Mouse (Mus musculus): ENCODE measurements around the gene P4ha2. TPM values are rescaled to one million over a fixed set of nuclear protein-coding genes. Genes with fewer than 3 reads are reported as not detected.
"Not testable (repeated sequence)": the region's sequence is repeated elsewhere in the genome, so short reads cannot be mapped to it uniquely, and the experiment has no call there.

The P4ha2 gene
- polyA plus RNA-seq, 1 experiment from 2014 or later, result 10.3 TPM

DNA sequence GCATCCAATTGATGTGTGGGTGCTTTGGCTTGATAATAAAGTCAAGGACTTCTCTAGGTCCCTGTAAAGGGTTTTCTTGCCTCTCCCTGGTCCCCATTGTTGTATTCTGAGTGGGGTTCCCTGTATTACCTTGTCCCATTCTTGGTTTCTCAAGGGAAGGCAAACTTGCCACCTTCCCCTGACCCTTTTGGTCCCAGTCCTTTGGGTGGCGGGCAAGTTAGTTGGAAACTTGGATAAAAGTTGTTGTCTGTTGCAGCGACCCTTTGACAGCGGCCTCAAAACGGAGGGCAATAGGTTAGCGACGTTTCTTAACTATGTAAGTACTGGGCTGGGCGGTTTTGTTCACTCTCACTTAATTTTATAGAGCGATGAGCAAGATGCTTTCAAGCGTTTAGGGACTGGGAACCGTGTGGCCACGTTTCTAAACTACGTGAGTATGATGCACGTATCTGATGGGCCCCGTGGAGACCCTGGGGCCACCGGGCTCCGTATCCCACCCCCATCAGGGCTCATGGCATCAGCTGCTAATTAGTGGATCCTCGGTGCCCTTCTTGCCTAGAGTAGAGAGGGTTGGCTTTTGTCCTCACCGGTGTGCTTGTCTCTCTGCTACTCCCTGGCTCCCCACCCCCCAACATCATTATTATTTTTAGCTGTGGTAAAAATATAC is 26.2 kb downstream of the P4ha2 start:
- no peak for ATAC-seq
- Histone ChIP-seq H3K4me2 (no peak overlapping the region), H3K27ac (no peak overlapping the region)

DNA sequence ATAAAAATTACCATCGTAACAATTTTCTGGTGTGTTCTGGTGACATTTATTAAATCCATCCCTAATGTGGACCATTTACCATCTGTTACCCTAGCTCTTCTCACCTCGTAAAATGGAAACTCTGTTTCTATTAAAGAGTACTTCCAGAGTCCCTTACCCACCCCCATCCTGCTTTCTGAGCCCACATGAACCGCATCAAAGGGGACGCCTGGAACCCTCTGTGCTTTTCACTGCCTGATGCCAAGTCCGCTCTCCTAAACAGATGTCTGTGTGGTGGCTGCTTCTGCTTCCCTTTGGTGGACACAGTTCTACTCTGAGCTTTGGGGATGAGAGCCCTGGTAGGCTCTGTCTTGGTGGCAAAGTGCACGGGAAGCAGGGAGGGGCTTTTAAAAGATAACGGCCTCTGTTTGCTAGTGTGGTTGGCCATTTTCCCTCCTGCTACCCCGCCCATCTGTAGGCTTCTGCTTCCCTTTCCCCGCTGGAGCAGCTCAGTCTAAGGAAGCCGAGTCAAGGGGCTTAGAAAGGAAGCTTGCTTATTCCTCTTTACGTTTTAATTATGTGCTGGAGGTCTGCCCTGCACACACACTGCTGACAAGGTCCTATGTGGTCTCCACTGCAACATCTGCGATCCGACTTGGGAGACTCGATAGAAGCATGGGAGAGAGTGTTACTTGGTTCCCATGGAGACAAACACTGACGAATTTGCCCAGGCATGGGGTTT is 26.9 kb downstream of the P4ha2 start:
- ATAC-seq, result peak; percentile 67
- H3K4me3 ChIP-seq, result peak overlapping the region; percentile 40
- H3K4me2 ChIP-seq, result peak overlapping the region; percentile 65

More for the DNA sequence above, 26.2 kb downstream of the P4ha2 start:
- Histone ChIP-seq H3K9me3 (replicated peaks) (no peaks in the 10 kb centered on the region), H3K27me3 (replicated peaks) (no peaks in the 10 kb centered on the region), H3K4me3 (no peak overlapping the region), H3K4me1 (peaks cover 26% of the 10 kb centered on the region), H3K9ac (no peak overlapping the region), H3K36me3 (no peaks in the 10 kb centered on the region)
- 83% methylated on average over 18 of the region's 18 CpGs for WGBS (ENCODE audit: insufficient replicate concordance)

DNA sequence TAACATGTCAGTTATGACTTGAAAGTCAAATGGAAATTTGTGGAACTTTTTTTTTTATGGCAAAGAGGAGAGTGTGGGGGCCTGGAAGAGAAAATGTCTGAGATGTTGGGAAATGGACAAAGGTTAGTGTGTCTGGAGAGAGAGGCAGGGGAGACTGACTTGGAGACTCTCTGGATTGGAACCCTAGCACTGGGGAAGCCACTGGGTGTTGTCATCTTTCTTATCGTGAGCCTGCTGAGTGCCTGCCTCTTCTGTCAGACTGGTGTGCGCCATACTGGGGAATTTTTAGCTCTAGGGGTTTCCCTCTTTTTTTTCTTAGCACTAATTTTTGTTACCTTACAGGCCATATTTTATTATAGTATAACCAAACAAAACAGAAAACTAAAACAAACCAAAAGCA is 27.5 kb downstream of the P4ha2 start:
- Histone ChIP-seq H3K9me3 (replicated peaks) (no peaks in the 10 kb centered on the region), H3K9ac (no peak overlapping the region), H3K27me3 (replicated peaks) (no peaks in the 10 kb centered on the region), H3K27ac (peak overlapping the region; percentile 55; the same call in 1 of the 2 replicates), H3K4me2 (peak overlapping the region; percentile 65), H3K36me3 (no peaks in the 10 kb centered on the region), H3K4me3 (peak overlapping the region; percentile 40), H3K4me1 (peaks cover 26% of the 10 kb centered on the region)
- WGBS (ENCODE audit: insufficient replicate concordance), result 22% methylated on average over 2 of the region's 2 CpGs
- peak; percentile 58; the same call in 1 of the 2 replicates for ATAC-seq

More for the DNA sequence above, 26.9 kb downstream of the P4ha2 start:
- no peaks in the 10 kb centered on the region for H3K9me3 ChIP-seq (replicated peaks)
- no peaks in the 10 kb centered on the region for H3K36me3 ChIP-seq
- peak overlapping the region; percentile 55; the same call in 1 of the 2 replicates for H3K27ac ChIP-seq
- no peaks in the 10 kb centered on the region for H3K27me3 ChIP-seq (replicated peaks)
- peaks cover 26% of the 10 kb centered on the region for H3K4me1 ChIP-seq
- peak overlapping the region; percentile 53; the same call in 1 of the 2 replicates for H3K9ac ChIP-seq
- WGBS (ENCODE audit: insufficient replicate concordance), result 22% methylated on average over 15 of the region's 15 CpGs

DNA sequence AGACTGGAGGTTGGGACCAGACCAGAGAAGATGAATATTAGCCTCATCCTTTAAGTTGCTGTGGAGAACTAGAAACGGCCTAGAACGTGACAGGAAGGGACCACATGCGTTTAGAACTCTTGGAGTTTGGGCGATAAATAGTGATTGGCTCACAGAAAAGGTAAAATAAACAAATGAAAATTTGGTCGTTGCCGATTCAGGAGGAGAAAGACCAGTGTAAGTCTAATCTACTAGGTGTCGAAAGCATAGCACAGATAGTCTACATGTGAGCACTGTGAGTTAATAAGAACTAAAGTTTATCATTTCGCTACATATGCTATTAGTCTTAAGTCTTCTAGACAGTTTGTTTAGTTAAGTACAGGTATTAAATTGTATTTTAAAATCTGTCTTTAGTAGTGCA is 30.1 kb downstream of the P4ha2 start:
- H3K9me3 ChIP-seq (replicated peaks), result no peaks in the 10 kb centered on the region
- no peak for ATAC-seq
- 77% methylated on average over 8 of the region's 8 CpGs for WGBS (ENCODE audit: insufficient replicate concordance)
- no peak overlapping the region for H3K27ac ChIP-seq
- H3K4me3 ChIP-seq, result no peak overlapping the region
- H3K4me2 ChIP-seq, result no peak overlapping the region
- H3K4me1 ChIP-seq, result peaks cover 30% of the 10 kb centered on the region
- no peak overlapping the region for H3K9ac ChIP-seq
- no peaks in the 10 kb centered on the region for H3K36me3 ChIP-seq
- no peaks in the 10 kb centered on the region for H3K27me3 ChIP-seq (replicated peaks)

DNA sequence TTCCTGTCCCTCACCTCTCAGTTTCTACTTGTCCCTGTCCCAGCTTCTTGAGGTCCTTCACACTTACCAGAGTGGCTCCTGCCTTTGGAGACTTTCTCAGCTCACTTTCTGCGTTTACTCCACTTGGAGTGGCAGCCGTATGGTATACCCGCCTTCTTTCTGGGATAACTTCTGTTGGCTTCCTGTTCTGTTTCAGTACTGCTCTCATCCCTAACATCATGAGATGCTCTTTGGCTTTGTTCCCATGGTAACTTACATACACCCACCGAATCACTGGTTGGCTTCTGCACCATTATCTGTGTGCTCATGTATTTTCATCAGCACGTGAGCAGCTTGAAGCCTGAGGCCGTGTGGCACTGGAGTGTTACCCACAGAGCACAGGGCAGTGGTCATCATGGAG is 30.8 kb downstream of the P4ha2 start:
- Histone ChIP-seq H3K36me3 (no peaks in the 10 kb centered on the region), H3K4me2 (no peak overlapping the region), H3K27ac (no peak overlapping the region), H3K4me3 (no peak overlapping the region), H3K9me3 (replicated peaks) (no peaks in the 10 kb centered on the region), H3K27me3 (replicated peaks) (no peaks in the 10 kb centered on the region), H3K9ac (no peak overlapping the region), H3K4me1 (peaks cover 33% of the 10 kb centered on the region)
- ATAC-seq, result no peak
- WGBS (ENCODE audit: insufficient replicate concordance), result 81% methylated on average over 6 of the region's 6 CpGs

DNA sequence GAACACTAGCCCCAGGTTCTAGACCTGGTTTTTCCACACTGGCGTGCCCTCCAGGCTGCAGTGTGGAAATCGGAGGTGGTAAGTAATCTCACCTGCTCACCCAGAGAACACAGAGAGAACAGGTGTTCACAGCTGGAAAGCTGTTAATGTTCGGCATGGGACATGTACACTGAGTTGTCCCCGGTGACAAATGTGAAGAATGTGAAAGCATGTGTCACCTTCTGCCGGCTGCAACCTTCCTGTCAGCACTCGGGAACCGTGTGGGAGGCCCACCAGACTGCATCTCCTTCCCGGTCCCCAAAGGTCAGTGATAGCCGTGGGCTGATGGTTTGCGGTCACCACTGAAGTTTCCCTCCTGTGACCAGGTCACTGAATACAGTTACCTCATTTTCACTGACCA is 32.4 kb downstream of the P4ha2 start:
- ATAC-seq, result no peak
- H3K9ac ChIP-seq, result no peak overlapping the region
- WGBS (ENCODE audit: insufficient replicate concordance), result 71% methylated on average over 10 of the region's 10 CpGs
- H3K27me3 ChIP-seq (replicated peaks), result no peaks in the 10 kb centered on the region
- H3K4me1 ChIP-seq, result peaks cover 20% of the 10 kb centered on the region
- H3K27ac ChIP-seq, result no peak overlapping the region
- no peaks in the 10 kb centered on the region for H3K36me3 ChIP-seq
- no peak overlapping the region for H3K4me2 ChIP-seq
- no peaks in the 10 kb centered on the region for H3K9me3 ChIP-seq (replicated peaks)
- no peak overlapping the region for H3K4me3 ChIP-seq

DNA sequence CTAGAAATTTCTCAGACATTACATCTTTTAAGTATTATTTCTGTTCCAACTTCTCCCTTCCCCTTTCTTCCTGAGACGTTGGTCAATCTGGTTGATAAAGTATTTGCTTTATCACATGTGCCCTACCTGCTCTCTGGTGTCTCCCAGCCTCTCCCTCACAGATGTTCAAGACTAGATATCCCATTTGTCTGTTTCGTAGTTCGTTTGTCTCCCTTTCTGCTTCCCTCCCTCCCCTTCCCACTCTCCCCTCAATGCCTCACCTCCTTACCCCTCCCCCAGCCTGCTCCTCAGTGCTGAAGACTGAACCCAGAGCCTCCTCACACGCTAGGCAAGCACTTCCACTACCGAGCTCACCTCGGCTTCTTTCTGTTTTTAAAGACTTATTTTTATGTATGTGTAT is 35.0 kb downstream of the P4ha2 start:
- 0 out of 2 replicates have a peak overlapping the region, but pooled peaks have one; percentile 2 for H3K4me2 ChIP-seq
- no peak overlapping the region for H3K27ac ChIP-seq
- H3K9me3 ChIP-seq (replicated peaks), result no peaks in the 10 kb centered on the region
- peak; percentile 73 for ATAC-seq
- no peak overlapping the region for H3K4me3 ChIP-seq
- WGBS (ENCODE audit: insufficient replicate concordance), result 31% methylated on average over 6 of the region's 6 CpGs
- H3K27me3 ChIP-seq (replicated peaks), result no peaks in the 10 kb centered on the region
- H3K9ac ChIP-seq, result no peak overlapping the region
- no peaks in the 10 kb centered on the region for H3K36me3 ChIP-seq
- H3K4me1 ChIP-seq, result peaks cover 14% of the 10 kb centered on the region

DNA sequence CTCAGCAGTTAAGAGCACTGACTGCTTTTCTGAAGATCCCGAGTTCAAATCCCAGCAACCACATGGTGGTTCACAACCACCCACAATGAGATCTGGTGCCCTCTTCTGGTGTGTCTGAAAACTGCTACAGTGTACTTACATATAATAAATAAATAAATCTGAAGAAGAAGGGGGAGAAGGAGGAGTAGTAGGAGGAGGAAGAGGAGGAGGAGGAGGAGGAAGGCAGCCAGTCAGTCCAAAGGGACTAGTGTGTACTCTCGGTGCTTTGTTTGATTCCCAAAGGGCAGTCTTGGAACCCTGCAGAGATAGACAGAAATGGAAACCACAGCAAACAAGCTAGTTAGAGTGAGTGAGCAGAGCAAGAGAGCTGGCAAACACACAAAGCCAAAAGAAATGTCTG is 40.3 kb downstream of the P4ha2 start:
- not testable (repeated sequence) for ATAC-seq

DNA sequence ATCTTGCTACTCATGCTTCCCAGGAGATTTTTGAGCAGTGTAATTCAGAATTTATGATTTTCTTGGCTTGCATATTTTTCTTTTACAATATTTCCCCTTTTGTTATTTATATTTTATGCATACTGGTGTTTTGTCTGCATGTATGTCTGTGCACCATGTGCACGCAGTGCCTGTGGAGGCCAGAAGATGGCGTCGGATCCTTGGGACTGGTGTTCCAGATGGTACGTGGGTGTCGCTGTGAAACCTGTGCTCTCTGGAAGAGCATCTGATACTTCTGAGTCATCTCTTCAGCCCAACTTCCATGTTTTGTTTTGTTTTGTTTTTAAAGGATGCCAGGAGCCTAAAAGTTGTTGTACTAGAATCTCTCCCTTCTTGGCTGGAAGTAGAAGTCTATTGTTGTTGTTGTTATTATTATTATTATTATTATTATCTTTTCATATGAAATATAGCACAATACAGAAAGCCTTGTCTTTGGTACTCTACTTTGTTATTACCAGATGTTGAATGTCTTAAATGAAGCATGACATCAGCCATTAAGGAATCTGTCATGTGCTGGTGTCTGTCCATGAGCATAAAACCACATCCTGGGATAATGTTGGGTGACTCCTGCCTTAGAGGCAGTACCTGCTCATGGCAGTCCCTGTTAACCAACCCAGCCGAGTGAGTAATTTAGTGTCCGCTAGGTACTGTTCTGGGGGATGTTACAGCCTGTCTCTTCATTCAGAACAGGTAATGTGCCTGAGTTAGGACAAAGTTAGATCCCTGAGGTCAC is 41.5 kb downstream of the P4ha2 start:
- Histone ChIP-seq H3K4me3 (no peak overlapping the region), H3K27ac (no peak overlapping the region), H3K4me1 (no peaks in the 10 kb centered on the region), H3K4me2 (no peak overlapping the region), H3K36me3 (no peaks in the 10 kb centered on the region), H3K27me3 (replicated peaks) (peaks cover 9% of the 10 kb centered on the region; the same call in 1 of the 2 replicates), H3K9ac (no peak overlapping the region), H3K9me3 (replicated peaks) (no peaks in the 10 kb centered on the region)
- WGBS (ENCODE audit: insufficient replicate concordance), result 65% methylated on average over 7 of the region's 7 CpGs
- ATAC-seq, result no peak

More for the DNA sequence above, 40.3 kb downstream of the P4ha2 start:
- not testable (repeated sequence) for H3K9me3 ChIP-seq (replicated peaks); H3K4me2 ChIP-seq; H3K36me3 ChIP-seq; H3K27ac ChIP-seq; H3K4me1 ChIP-seq; H3K4me3 ChIP-seq; H3K27me3 ChIP-seq (replicated peaks); H3K9ac ChIP-seq
- WGBS (ENCODE audit: insufficient replicate concordance), result 32% methylated on average over 2 of the region's 2 CpGs

DNA sequence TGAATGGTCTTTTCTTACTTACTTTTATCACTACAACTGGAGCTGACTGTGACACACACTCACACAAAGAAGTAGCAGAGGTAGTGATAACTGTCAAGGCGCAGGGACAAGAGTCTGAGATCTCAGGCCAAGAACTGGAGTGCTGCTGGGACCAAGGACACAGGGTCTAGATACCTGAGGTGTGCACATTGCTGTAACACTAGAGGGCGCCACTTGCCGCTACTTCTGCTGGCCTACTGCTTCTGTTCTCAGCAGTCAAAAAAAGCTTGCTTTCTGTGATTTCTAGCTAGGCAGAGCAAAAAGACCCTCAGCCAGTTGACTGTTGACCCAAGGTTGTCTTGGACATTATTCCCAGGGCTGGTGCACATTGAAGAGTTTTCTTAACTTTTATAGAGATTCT is 45.0 kb downstream of the P4ha2 start:
- no peaks in the 10 kb centered on the region for H3K4me1 ChIP-seq
- 5% methylated on average over 3 of the region's 3 CpGs for WGBS (ENCODE audit: insufficient replicate concordance)
- no peak overlapping the region for H3K4me3 ChIP-seq
- no peaks in the 10 kb centered on the region for H3K36me3 ChIP-seq
- H3K9ac ChIP-seq, result no peak overlapping the region
- H3K27ac ChIP-seq, result no peak overlapping the region
- no peak overlapping the region for H3K4me2 ChIP-seq
- no peak for ATAC-seq
- H3K27me3 ChIP-seq (replicated peaks), result peaks cover 9% of the 10 kb centered on the region; the same call in 1 of the 2 replicates
- no peaks in the 10 kb centered on the region for H3K9me3 ChIP-seq (replicated peaks)

DNA sequence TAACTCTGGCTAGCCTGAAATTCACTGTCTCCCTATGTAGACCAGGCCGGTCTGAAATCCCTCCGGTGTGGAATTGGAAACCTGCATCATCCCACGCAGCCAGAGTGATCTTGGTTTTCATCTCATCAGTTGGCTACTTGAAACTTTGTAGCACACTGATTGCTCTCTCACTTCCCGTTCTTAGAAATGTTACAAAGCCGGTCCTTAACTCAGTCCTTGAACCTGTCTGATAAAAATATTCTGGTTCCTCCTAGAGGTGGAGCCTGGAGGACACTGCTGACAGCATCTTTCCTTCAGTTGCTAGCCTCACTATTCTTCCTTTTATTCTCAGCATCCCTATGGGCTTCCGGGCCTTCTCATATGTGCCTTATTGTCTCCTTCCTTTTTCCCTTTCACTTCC is 46.1 kb downstream of the P4ha2 start:
- 72% methylated on average over 6 of the region's 6 CpGs for WGBS (ENCODE audit: insufficient replicate concordance)
- H3K4me3 ChIP-seq, result no peak overlapping the region
- no peaks in the 10 kb centered on the region for H3K4me1 ChIP-seq
- H3K9me3 ChIP-seq (replicated peaks), result no peaks in the 10 kb centered on the region
- H3K9ac ChIP-seq, result no peak overlapping the region
- H3K27ac ChIP-seq, result no peak overlapping the region
- ATAC-seq, result no peak
- peaks cover 9% of the 10 kb centered on the region; the same call in 1 of the 2 replicates for H3K27me3 ChIP-seq (replicated peaks)
- no peak overlapping the region for H3K4me2 ChIP-seq
- H3K36me3 ChIP-seq, result no peaks in the 10 kb centered on the region

Measured in liver, embryonic 12.5 days (tissue).